Mouse (Mus musculus): Measurements from ENCODE around the gene Klk8.

GRCm38 (mm10) chr7:43775311-43776057, 21.9 kb upstream of the Klk8 start:
- TF ChIP-seq CTCF (IDR thresholded peaks at IDR 0.05; ENCODE audit: insufficient read depth, low read depth, low read length) (no peak), POLR2A (IDR thresholded peaks at IDR 0.05; ENCODE audit: insufficient read depth, low read depth, low read length) (no peak)
